Mouse (Mus musculus): ENCODE measurements around the gene Acad11. TPM values are rescaled to one million over a fixed set of nuclear protein-coding genes. Genes with fewer than 3 reads are reported as not detected.

Gene Acad11
- polyA plus RNA-seq, 1 experiment: not detected

DNA sequence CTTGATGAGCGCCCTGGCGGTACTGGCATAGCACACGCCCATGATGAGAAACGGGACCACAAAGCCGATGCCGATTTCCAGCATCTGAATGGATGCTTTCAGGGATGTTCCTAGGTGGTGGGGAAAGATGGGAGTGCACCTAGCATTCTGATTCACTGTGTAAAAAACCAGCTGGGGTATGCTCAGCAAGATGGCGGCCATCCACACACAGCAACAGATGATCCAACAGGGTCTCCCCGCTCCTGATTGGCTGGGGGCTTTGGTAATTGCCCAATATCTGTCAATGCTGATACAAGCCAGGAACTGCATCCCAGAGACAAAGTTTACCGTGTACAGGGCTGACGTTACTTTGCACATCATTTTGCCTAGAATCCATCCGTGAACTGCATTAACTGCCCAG, 35.9 kb downstream of the Acad11 start:
- Histone ChIP-seq H3K4me3 (replicated peaks) (no peak overlapping the region), H3K27me3 (ENCODE audit: control insufficient read depth) (no peaks in the 10 kb centered on the region), H3K36me3 (ENCODE audit: control insufficient read depth) (peaks cover 5% of the 10 kb centered on the region; the same call in 1 of the 2 replicates), H3K4me1 (ENCODE audit: control insufficient read depth) (no peaks in the 10 kb centered on the region), H3K9me3 (ENCODE audit: control insufficient read depth, low read length) (no peaks in the 10 kb centered on the region)
- no peak for TF ChIP-seq TAL1 (IDR thresholded peaks at IDR 0.05; ENCODE audit: low read length)
- no peak for TF ChIP-seq GATA1 (IDR thresholded peaks at IDR 0.05; ENCODE audit: low read length)

DNA sequence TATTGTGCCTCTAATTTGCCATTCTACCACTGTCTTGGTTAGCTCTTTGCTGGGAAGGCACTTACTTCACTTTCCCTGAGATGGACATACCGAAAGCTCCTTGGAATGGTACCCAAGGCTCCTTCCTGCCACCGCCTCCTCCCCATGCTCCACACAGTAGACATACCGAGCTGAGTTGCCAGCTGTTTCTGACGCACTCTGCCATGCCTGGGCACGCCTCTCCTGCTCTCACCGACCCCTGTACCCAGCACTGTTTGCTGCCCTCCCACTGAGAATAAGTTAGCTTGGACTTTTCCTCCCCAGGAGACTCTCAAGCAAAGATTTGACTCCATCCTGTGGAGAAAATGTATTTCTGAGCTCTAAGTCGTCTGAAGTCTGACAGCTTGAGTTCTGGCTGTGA, 37.6 kb downstream of the Acad11 start:
- Histone ChIP-seq H3K4me1 (ENCODE audit: control insufficient read depth) (no peaks in the 10 kb centered on the region), H3K4me3 (replicated peaks) (no peak overlapping the region), H3K27me3 (ENCODE audit: control insufficient read depth) (no peaks in the 10 kb centered on the region), H3K9me3 (ENCODE audit: control insufficient read depth, low read length) (no peaks in the 10 kb centered on the region), H3K36me3 (ENCODE audit: control insufficient read depth) (peaks cover 4% of the 10 kb centered on the region; the same call in 1 of the 2 replicates)
- no peak for TF ChIP-seq TAL1 (IDR thresholded peaks at IDR 0.05; ENCODE audit: low read length)
- TF ChIP-seq GATA1 (IDR thresholded peaks at IDR 0.05; ENCODE audit: low read length): no peak

DNA sequence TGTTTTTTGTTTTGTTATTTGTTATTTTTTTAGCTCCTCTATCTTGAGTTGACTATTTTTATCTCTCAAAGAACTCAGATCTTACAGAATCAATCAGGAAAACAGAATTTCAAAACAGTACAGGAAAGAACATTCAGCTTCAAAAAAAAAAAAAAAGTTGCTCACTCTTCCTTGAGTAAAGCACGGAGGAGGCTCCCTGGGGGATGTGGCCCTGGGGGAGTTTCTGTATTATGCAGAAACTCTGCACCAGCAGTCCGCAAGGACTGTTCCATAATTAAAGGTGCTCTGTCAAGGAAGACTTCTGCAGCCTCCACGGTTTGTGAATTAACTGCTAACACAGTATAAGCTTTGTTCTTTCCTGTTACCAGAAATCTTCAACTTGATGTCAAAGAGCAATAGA, 38.3 kb downstream of the Acad11 start:
- Histone ChIP-seq H3K27me3 (ENCODE audit: control insufficient read depth) (no peaks in the 10 kb centered on the region), H3K4me3 (replicated peaks) (no peak overlapping the region), H3K9me3 (ENCODE audit: control insufficient read depth, low read length) (no peaks in the 10 kb centered on the region), H3K36me3 (ENCODE audit: control insufficient read depth) (peaks cover 4% of the 10 kb centered on the region; the same call in 1 of the 2 replicates), H3K4me1 (ENCODE audit: control insufficient read depth) (no peaks in the 10 kb centered on the region)
- TF ChIP-seq GATA1 (IDR thresholded peaks at IDR 0.05; ENCODE audit: low read length): no peak
- TF ChIP-seq TAL1 (IDR thresholded peaks at IDR 0.05; ENCODE audit: low read length): no peak

DNA sequence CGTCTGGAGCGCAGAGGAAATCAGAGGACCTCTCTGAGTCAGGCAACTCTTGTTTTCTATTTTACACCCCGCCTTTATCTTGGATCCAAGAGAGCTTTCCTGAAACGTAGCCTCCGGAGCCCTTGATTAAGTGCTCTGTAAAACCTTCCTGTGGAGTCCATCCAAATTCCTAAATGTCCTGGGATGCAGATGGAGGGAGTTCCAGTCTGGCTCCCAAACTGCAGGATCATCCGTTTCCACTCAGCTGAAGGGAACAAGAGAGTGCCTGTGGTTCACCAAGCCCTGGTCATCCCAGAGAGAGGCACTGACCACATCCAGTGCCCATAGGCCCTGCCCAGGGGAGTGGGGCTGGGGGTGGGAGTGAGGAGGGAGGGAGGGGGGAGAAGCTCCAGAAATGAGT, 39.1 kb downstream of the Acad11 start:
- Histone ChIP-seq H3K36me3 (ENCODE audit: control insufficient read depth) (peaks cover 4% of the 10 kb centered on the region; the same call in 1 of the 2 replicates), H3K27me3 (ENCODE audit: control insufficient read depth) (no peaks in the 10 kb centered on the region), H3K4me1 (ENCODE audit: control insufficient read depth) (no peaks in the 10 kb centered on the region), H3K9me3 (ENCODE audit: control insufficient read depth, low read length) (no peaks in the 10 kb centered on the region), H3K4me3 (replicated peaks) (no peak overlapping the region)
- no peak for TF ChIP-seq GATA1 (IDR thresholded peaks at IDR 0.05; ENCODE audit: low read length)
- TF ChIP-seq TAL1 (IDR thresholded peaks at IDR 0.05; ENCODE audit: low read length): no peak

DNA sequence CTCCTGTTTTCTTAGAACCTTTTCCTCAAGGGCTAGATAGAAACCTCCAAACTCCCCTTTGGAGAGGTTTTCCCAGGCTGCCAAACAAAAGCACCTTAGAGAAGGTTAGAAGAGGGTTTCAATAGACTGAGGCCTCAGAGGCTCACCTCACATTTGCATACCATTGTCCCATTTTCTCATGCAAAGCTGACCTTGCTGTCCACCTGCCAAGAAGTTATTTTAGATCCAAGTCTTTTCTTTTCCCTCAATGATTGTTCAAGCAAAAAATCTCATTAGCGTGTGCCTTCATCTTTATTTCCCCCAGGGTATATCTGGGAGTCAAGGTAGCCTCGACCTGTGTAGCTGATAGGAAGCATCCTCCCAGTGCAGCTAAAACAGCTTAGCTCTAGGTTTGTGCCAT, 39.7 kb downstream of the Acad11 start:
- Histone ChIP-seq H3K4me3 (replicated peaks) (no peak overlapping the region), H3K36me3 (ENCODE audit: control insufficient read depth) (peaks cover 4% of the 10 kb centered on the region; the same call in 1 of the 2 replicates), H3K4me1 (ENCODE audit: control insufficient read depth) (no peaks in the 10 kb centered on the region), H3K9me3 (ENCODE audit: control insufficient read depth, low read length) (no peaks in the 10 kb centered on the region), H3K27me3 (ENCODE audit: control insufficient read depth) (no peaks in the 10 kb centered on the region)
- TF ChIP-seq GATA1 (IDR thresholded peaks at IDR 0.05; ENCODE audit: low read length) (no peak), TAL1 (IDR thresholded peaks at IDR 0.05; ENCODE audit: low read length) (no peak)

DNA sequence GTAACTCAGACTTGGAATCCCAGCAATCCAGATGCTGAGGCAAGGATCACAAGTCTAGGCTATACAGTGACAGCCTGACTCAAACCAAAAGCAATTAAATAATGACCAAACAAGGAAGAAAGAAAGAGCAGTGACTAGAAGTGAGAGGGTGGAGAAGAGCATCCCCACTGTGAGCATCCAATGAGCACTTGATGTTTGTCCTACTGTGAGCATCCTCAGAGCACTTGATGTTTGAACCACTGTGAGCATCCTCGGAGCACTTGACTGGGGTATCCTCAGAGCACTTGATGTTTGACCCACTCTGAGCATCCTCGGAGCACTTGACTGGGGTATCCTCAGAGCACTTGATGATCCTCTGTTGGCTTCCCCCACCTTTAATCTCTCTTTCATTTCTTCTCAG, 41.8 kb downstream of the Acad11 start:
- TF ChIP-seq TAL1 (IDR thresholded peaks at IDR 0.05; ENCODE audit: low read length) (no peak), GATA1 (IDR thresholded peaks at IDR 0.05; ENCODE audit: low read length) (no peak)
- Histone ChIP-seq H3K27me3 (ENCODE audit: control insufficient read depth) (no peaks in the 10 kb centered on the region), H3K4me1 (ENCODE audit: control insufficient read depth) (no peaks in the 10 kb centered on the region), H3K36me3 (ENCODE audit: control insufficient read depth) (peaks cover 2% of the 10 kb centered on the region; the same call in 1 of the 2 replicates), H3K4me3 (replicated peaks) (no peak overlapping the region), H3K9me3 (ENCODE audit: control insufficient read depth, low read length) (no peaks in the 10 kb centered on the region)

DNA sequence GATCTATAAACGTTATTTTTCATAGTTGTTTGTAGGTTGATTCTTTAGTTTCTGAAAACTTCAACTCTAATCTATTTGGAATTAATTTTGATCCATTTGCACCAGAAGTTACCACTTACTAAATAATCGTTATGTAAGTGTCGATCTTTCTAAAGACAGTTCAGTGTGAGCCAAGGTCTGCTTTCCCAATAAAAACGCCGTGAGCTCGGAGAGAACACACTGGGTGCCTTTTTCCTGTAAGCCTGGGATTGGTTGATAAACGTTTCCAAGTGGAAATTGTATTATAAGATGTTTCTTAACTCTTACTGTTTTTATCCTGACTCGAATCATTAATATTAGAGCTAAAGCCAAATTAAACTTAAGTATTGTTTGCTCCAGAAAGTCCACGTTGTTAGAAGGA, 43.8 kb downstream of the Acad11 start:
- Histone ChIP-seq H3K4me1 (ENCODE audit: control insufficient read depth) (no peaks in the 10 kb centered on the region), H3K9me3 (ENCODE audit: control insufficient read depth, low read length) (no peaks in the 10 kb centered on the region), H3K36me3 (ENCODE audit: control insufficient read depth) (peaks cover 2% of the 10 kb centered on the region; the same call in 1 of the 2 replicates), H3K4me3 (replicated peaks) (no peak overlapping the region), H3K27me3 (ENCODE audit: control insufficient read depth) (no peaks in the 10 kb centered on the region)
- no peak for TF ChIP-seq GATA1 (IDR thresholded peaks at IDR 0.05; ENCODE audit: low read length)
- no peak for TF ChIP-seq TAL1 (IDR thresholded peaks at IDR 0.05; ENCODE audit: low read length)

DNA sequence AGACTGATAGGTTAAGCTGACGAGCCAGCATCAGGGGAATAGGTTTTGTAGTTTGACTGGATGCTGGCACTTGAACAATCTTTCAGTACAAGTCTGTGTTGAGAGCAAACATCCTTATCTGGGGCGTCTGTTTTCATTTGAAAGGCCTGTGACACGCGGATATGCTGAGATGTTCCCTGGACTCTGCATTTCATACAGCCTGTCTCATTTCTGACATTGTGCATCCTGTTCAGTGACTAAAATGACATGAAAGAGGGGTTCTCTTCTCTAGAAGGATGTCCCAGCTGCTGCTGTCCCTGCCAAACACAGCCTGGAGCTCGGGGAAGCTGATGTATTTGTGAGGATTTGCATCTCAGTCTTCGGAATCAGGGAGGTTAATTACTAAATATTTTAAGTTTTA, 44.3 kb downstream of the Acad11 start:
- no peaks in the 10 kb centered on the region for H3K4me1 ChIP-seq (ENCODE audit: control insufficient read depth)
- H3K9me3 ChIP-seq (ENCODE audit: control insufficient read depth, low read length): no peaks in the 10 kb centered on the region
- no peak for TF ChIP-seq TAL1 (IDR thresholded peaks at IDR 0.05; ENCODE audit: low read length)
- no peak for TF ChIP-seq GATA1 (IDR thresholded peaks at IDR 0.05; ENCODE audit: low read length)
- H3K36me3 ChIP-seq (ENCODE audit: control insufficient read depth): peaks cover 2% of the 10 kb centered on the region; the same call in 1 of the 2 replicates
- H3K27me3 ChIP-seq (ENCODE audit: control insufficient read depth): no peaks in the 10 kb centered on the region
- H3K4me3 ChIP-seq (replicated peaks): no peak overlapping the region

DNA sequence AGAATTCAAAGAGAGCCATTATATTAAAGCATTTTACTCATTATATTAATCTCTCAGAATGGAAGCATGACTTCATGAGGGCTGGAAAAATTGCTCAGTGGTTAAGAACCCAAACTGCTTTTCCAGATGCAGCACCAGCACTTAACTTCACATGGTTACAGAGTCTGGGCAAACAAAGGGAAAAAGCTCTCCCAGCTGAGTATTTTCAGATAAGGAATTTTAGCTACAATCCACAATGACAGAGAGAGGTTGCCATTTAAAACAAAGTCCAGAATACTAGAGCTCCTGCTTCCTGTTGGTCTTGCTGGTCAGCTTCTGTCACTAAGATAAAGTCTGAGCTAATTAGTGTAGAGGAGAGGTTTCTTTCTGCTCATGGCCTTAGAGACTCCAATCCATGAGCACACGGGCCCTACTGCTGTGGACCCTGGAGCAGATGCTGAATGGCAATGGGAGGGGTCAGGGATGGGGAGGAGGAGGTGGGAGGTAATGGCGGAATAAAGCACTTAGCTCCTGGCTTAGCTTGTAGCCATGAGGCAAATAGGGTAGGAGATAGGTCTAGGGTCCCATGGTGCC, 45.5 kb downstream of the Acad11 start:
- TF ChIP-seq TAL1 (IDR thresholded peaks at IDR 0.05; ENCODE audit: low read length) (no peak), GATA1 (IDR thresholded peaks at IDR 0.05; ENCODE audit: low read length) (no peak)
- no peaks in the 10 kb centered on the region for H3K4me1 ChIP-seq (ENCODE audit: control insufficient read depth)
- no peak overlapping the region for H3K4me3 ChIP-seq (replicated peaks)
- H3K27me3 ChIP-seq (ENCODE audit: control insufficient read depth): no peaks in the 10 kb centered on the region
- no peaks in the 10 kb centered on the region for H3K9me3 ChIP-seq (ENCODE audit: control insufficient read depth, low read length)
- H3K36me3 ChIP-seq (ENCODE audit: control insufficient read depth): peaks cover 2% of the 10 kb centered on the region; the same call in 1 of the 2 replicates

DNA sequence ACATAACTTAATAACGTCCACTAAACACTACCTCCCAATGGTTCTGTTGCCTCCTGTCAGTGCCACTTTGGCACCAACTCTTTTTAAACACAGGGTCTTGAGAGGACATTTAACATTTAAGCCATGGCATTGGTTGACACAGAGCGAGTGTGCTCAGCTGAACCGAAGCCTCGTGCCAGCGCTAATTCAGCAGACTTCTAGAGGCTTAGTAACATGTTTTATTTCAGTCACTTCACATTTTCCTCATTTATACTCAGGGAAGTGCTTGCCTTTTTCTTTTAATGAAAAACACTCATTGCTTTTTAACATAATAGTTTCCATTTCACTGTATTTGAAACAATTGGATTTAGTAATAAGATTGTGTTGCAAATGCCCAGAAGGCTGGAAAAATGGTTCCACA, 46.0 kb downstream of the Acad11 start:
- H3K9me3 ChIP-seq (ENCODE audit: control insufficient read depth, low read length): no peaks in the 10 kb centered on the region
- no peak for TF ChIP-seq TAL1 (IDR thresholded peaks at IDR 0.05; ENCODE audit: low read length)
- TF ChIP-seq GATA1 (IDR thresholded peaks at IDR 0.05; ENCODE audit: low read length): no peak
- no peaks in the 10 kb centered on the region for H3K4me1 ChIP-seq (ENCODE audit: control insufficient read depth)
- H3K4me3 ChIP-seq (replicated peaks): no peak overlapping the region
- no peaks in the 10 kb centered on the region for H3K27me3 ChIP-seq (ENCODE audit: control insufficient read depth)
- H3K36me3 ChIP-seq (ENCODE audit: control insufficient read depth): peaks cover 2% of the 10 kb centered on the region; the same call in 1 of the 2 replicates

All from erythroblast, embryonic 14.5 days (primary cell).